Mouse (Mus musculus): Measurements from ENCODE around the gene Scaper.

Gene Scaper

GRCm38 (mm10) chr9:55540391-55540770, 397.5 kb downstream of the Scaper start:
- DNase-seq: peak in 1 of 2 experiments; percentile 27

- DNase-seq: peak in 1 of 2 experiments; percentile 30
Measured at GRCm38 (mm10) chr9:55539661-55540390, 398.1 kb downstream of the Scaper start.

- no peak for DNase-seq
Measured at GRCm38 (mm10) chr9:55539006-55539405, 398.9 kb downstream of the Scaper start.

GRCm38 (mm10) chr9:55538377-55538776, 399.5 kb downstream of the Scaper start, which contains the start of gene Isl2:
Isl2 (plus strand) TSS chr9:55538672.
- peak in 1 of 2 experiments; percentile 16 for DNase-seq

- DNase-seq: peak; percentile 49 to 53
Measured at GRCm38 (mm10) chr9:55535907-55536306, 402.0 kb downstream of the Scaper start.

- no peak for DNase-seq
Measured at GRCm38 (mm10) chr9:55525716-55526115, 412.2 kb downstream of the Scaper start.

- peak; percentile 92 to 96 for DNase-seq
Measured at GRCm38 (mm10) chr9:55512027-55512543, 425.8 kb downstream of the Scaper start, which contains the start of gene Etfa. Etfa (minus strand) TSS chr9:55512243.

GRCm38 (mm10) chr9:55511521-55511993, 426.4 kb downstream of the Scaper start:
- peak in 1 of 2 experiments; percentile 34 for DNase-seq

GRCm38 (mm10) chr9:55510651-55511235, 427.2 kb downstream of the Scaper start:
- DNase-seq: no peak

GRCm38 (mm10) chr9:55509731-55510130, 428.2 kb downstream of the Scaper start:
- DNase-seq: no peak

- no peak for DNase-seq
Measured at GRCm38 (mm10) chr9:55508701-55509100, 429.2 kb downstream of the Scaper start.

GRCm38 (mm10) chr9:55507922-55508321, 430.0 kb downstream of the Scaper start:
- no peak for DNase-seq

Data from cerebellum, adult 18-20 months (tissue).